Mouse (Mus musculus) limb, embryonic 12.5 days (tissue): ENCODE data around the gene Zfyve26. TPM values are rescaled to one million over a fixed set of nuclear protein-coding genes. Genes with fewer than 3 reads are reported as not detected.

Source experiments
- ATAC-seq: fragments of 200-750 bp; cut with Nextera tagmentation; 2 replicates; pipeline ENCODE4 v1.8.0; 2017; ENCODE audit warnings: low read depth, moderate TSS enrichment; ENCODE audit not compliant: insufficient number of reproducible peaks, insufficient read depth, low FRiP score, low TSS enrichment
- H3K27ac ChIP-seq: fragments of 300-500 bp; sonication (generic); 2 replicates; pipeline ENCODE4 v1.5.1; 2016; ENCODE audit warnings: mild to moderate bottlenecking, moderate library complexity
- H3K27me3 ChIP-seq: fragments of 300-500 bp; sonication (generic); 2 replicates; pipeline ENCODE4 v1.6.1; 2016; ENCODE audit warnings: mild to moderate bottlenecking, moderate library complexity
- H3K36me3 ChIP-seq: fragments of 300-500 bp; sonication (generic); 2 replicates; pipeline ENCODE4 v1.6.1; 2016; ENCODE audit warnings: mild to moderate bottlenecking, moderate library complexity
- H3K4me1 ChIP-seq: fragments of 300-500 bp; sonication (generic); replicated peaks from 2 replicates; pipeline ENCODE4 v1.6.1; 2016
- H3K4me2 ChIP-seq: fragments of 300-500 bp; sonication (generic); 2 replicates; pipeline ENCODE4 v1.6.1; 2016; ENCODE audit warnings: mild to moderate bottlenecking, moderate library complexity
- H3K4me3 ChIP-seq: fragments of 300-500 bp; sonication (generic); replicated peaks from 2 replicates; pipeline ENCODE4 v1.5.1; 2016; ENCODE audit warnings: mild to moderate bottlenecking
- H3K9ac ChIP-seq: fragments of 300-500 bp; sonication (generic); replicated peaks from 2 replicates; pipeline ENCODE4 v1.6.1; 2016; ENCODE audit warnings: mild to moderate bottlenecking, moderate library complexity
- H3K9me3 ChIP-seq: fragments of 300-500 bp; sonication (generic); 2 replicates; pipeline ENCODE4 v1.6.1; 2016; ENCODE audit warnings: mild to moderate bottlenecking, moderate library complexity
- WGBS: fragments of 180-500 bp; shearing (Covaris S2); methylation state at CpG from one replicate; pipeline ENCODE4 v1.1.7; 2016; 5-methylcytosine and 5-hydroxymethylcytosine counted together
- polyA plus RNA-seq: library from polyadenylated mRNA; unstranded; fragments of >200 nt; fragmentation: Nextera tagmentation; extraction: Ambion mirVana; gene quantifications from 2 replicates; pipeline ENCODE4 v1.2.1, GENCODE M21; 2016

The Zfyve26 gene
- polyA plus RNA-seq, 1 experiment from 2014 or later, result 17.8 TPM

- no peak for ATAC-seq
- Histone ChIP-seq H3K9me3 (no peaks in the 10 kb centered on the region), H3K4me3 (no peak overlapping the region), H3K9ac (no peak overlapping the region), H3K4me1 (no peaks in the 10 kb centered on the region), H3K27me3 (no peaks in the 10 kb centered on the region), H3K36me3 (peaks cover 86% of the 10 kb centered on the region), H3K27ac (no peak overlapping the region), H3K4me2 (no peak overlapping the region)
- WGBS, result 61% methylated on average over 5 of the region's 5 CpGs
These were observed 35.1 kb downstream of the Zfyve26 start for GRCm38 (mm10) chr12:79261035-79261434.

DNA sequence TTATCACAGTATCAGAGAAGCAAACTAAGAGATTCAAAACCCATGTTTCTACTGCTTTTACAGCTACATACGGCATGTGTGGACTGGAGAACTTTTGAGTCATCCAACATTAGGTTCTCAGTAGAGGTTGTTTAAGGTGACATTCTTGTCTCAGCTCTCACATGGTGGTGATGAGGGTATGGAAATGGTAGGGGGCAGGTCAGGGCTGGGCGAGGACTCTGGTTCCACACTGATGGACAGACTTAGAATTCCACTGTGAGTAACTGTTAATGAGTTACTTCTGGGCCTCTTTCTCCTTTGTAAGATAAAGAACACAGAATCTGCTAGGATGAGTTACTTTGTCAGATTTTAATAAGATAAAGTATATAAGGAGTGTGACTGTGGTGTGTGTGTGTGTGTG lies 36.0 kb downstream of the Zfyve26 start:
- no peaks in the 10 kb centered on the region for H3K27me3 ChIP-seq
- H3K9me3 ChIP-seq, result no peaks in the 10 kb centered on the region
- 93% methylated on average over 2 of the region's 2 CpGs for WGBS
- peaks cover 83% of the 10 kb centered on the region for H3K36me3 ChIP-seq
- H3K4me1 ChIP-seq, result no peaks in the 10 kb centered on the region
- no peak overlapping the region for H3K27ac ChIP-seq
- H3K9ac ChIP-seq, result no peak overlapping the region
- no peak for ATAC-seq
- no peak overlapping the region for H3K4me2 ChIP-seq
- no peak overlapping the region for H3K4me3 ChIP-seq

DNA sequence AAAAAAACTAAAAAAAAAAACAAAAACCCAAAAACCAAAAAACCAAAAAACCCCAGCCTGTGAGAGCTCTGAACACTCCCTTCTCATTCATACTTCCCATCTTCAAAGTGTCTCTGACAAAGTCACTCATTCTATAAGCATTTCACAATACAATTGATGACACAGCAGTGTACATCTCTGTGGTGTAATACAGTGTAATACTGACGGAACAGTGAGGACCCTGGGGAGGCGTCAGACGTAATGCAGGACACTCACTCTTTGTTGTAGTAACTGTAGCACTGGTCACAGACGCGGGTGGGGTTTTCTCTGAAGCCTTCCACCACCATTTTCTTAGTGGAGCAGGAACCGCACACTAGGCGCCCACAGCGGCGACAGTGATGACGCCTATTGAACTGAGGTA lies 41.1 kb downstream of the Zfyve26 start:
- WGBS, result 94% methylated on average over 10 of the region's 10 CpGs
- no peak for ATAC-seq
- Histone ChIP-seq H3K4me1 (no peaks in the 10 kb centered on the region), H3K9me3 (no peaks in the 10 kb centered on the region), H3K27ac (no peak overlapping the region), H3K4me3 (no peak overlapping the region), H3K9ac (no peak overlapping the region), H3K4me2 (no peak overlapping the region), H3K36me3 (peaks cover 88% of the 10 kb centered on the region), H3K27me3 (no peaks in the 10 kb centered on the region)

DNA sequence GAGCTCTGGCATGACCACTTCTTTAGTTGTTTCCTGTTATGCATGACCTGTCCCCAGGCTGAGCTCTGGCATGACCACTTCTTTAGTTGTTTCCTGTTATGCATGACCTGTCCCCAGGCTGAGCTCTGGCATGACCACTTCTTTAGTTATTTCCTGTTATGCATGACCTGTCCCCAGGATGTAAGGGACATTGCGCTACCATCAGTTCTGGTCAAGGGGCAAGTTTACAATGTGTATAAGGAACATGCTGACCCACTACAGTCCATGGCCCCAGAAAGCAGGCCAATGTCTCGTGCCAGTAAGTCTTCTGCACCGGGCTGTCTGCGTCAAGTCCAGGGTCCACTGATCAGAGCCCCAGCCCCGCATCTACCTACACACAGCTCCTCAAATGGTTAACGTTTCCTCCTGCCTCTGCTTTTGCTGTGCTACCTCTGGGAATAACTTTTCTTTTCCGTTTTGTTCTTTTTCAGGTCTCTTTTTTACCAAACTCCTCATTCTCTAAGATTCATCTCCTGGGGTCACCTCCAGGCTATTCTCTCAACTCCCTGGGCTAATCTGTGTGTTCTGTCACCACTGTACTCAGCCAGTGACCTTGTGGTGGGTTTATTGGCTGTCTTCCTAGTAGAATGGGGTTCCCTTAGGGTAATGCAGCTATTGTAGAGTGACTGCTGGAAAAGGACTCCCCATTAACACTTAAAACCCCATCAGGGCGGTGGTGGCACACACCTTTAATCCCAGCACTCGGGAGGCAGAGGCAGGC lies 42.6 kb downstream of the Zfyve26 start:
- Histone ChIP-seq H3K9me3 (no peaks in the 10 kb centered on the region), H3K27ac (no peak overlapping the region), H3K4me3 (no peak overlapping the region), H3K27me3 (no peaks in the 10 kb centered on the region), H3K4me1 (no peaks in the 10 kb centered on the region), H3K9ac (no peak overlapping the region), H3K36me3 (peaks cover 91% of the 10 kb centered on the region), H3K4me2 (no peak overlapping the region)
- no peak for ATAC-seq
- WGBS, result 87% methylated on average over 9 of the region's 9 CpGs

DNA sequence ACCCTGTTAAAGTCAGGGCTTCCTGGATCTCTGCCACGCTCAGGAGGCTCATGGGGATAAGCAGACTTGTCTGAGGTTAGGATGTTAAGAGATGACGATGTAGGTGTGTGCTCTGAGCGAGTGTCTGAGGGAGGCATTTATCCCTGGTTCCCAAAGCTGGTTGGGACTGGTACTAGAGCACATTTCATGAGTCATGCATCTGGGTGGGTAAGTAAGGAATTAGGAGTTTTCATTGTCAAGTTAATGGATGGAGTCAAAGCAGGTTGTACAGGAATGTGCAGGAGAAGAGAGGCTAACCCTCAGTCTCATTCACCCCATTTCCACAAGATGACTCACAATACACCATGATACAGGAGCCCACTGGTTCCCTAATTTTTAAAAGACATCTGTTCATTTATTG lies 48.0 kb downstream of the Zfyve26 start:
- Histone ChIP-seq H3K9ac (no peak overlapping the region), H3K9me3 (no peaks in the 10 kb centered on the region), H3K27me3 (no peaks in the 10 kb centered on the region), H3K36me3 (peaks cover 96% of the 10 kb centered on the region), H3K4me2 (no peak overlapping the region), H3K27ac (no peak overlapping the region), H3K4me1 (no peaks in the 10 kb centered on the region), H3K4me3 (no peak overlapping the region)
- no peak for ATAC-seq
- WGBS, result 90% methylated on average over 3 of the region's 3 CpGs

DNA sequence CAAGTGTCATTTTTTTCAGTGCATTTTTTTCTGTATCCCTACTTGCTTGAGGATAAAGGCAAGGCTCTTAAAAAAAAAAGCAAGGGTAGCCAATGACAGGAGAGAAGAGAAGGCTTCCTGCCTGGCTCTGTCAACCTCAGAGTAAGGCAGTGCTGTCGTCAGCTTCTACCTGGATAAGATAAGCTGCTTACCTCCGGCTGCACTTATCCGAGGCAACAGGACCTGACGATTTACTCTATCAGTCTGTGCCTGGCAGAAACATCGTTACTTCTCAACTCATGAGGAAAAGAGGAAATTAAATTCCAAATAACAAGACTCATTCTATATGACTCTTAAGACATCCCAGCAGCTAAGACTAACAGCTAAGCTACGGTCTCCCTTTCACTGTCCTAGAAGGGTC lies 53.2 kb downstream of the Zfyve26 start:
- Histone ChIP-seq H3K4me3 (no peak overlapping the region), H3K27ac (no peak overlapping the region), H3K4me1 (no peaks in the 10 kb centered on the region), H3K9me3 (no peaks in the 10 kb centered on the region), H3K9ac (no peak overlapping the region), H3K27me3 (no peaks in the 10 kb centered on the region), H3K36me3 (peaks cover 98% of the 10 kb centered on the region), H3K4me2 (no peak overlapping the region)
- WGBS, result 94% methylated on average over 6 of the region's 6 CpGs
- ATAC-seq, result no peak

DNA sequence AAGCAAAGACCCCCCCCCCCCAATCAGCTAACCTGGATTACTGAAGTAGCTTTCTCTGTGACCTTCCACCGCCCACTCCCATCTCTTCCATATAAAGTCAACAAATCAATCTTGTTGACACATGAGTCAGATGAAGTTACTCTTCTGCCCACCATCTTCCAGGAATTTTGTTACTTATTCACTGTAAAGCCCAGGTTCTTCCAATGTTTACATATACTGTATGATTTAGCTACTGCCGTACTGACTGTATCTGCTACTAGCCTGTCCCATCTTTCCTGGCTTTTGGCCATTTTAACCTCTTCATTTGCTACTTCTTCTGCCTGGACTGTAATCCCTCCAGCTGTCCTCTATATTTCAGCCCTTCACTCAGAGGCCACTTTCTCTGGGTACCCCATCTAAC lies 54.1 kb downstream of the Zfyve26 start:
- Histone ChIP-seq H3K4me2 (no peak overlapping the region), H3K4me3 (no peak overlapping the region), H3K36me3 (peaks cover 98% of the 10 kb centered on the region), H3K9ac (no peak overlapping the region), H3K4me1 (no peaks in the 10 kb centered on the region), H3K9me3 (no peaks in the 10 kb centered on the region), H3K27ac (no peak overlapping the region), H3K27me3 (no peaks in the 10 kb centered on the region)
- ATAC-seq, result no peak
- 92% methylated on average over 2 of the region's 2 CpGs for WGBS

- no peak overlapping the region for H3K27ac ChIP-seq
- 88% methylated on average over 11 of the region's 11 CpGs for WGBS
- H3K9ac ChIP-seq, result no peak overlapping the region
- H3K9me3 ChIP-seq, result no peaks in the 10 kb centered on the region
- H3K4me2 ChIP-seq, result no peak overlapping the region
- H3K36me3 ChIP-seq, result peaks cover 77% of the 10 kb centered on the region
- H3K27me3 ChIP-seq, result no peaks in the 10 kb centered on the region
- no peak for ATAC-seq
- no peak overlapping the region for H3K4me3 ChIP-seq
- no peaks in the 10 kb centered on the region for H3K4me1 ChIP-seq
These were observed 60.5 kb downstream of the Zfyve26 start for GRCm38 (mm10) chr12:79235485-79236080.

- H3K9me3 ChIP-seq, result no peaks in the 10 kb centered on the region
- no peak overlapping the region for H3K4me3 ChIP-seq
- no peaks in the 10 kb centered on the region for H3K36me3 ChIP-seq
- no peaks in the 10 kb centered on the region for H3K27me3 ChIP-seq
- ATAC-seq, result no peak
- WGBS, result 40% methylated on average over 5 of the region's 5 CpGs
- no peak overlapping the region for H3K9ac ChIP-seq
- H3K27ac ChIP-seq, result no peak overlapping the region
- H3K4me2 ChIP-seq, result no peak overlapping the region
- H3K4me1 ChIP-seq, result no peaks in the 10 kb centered on the region
These were observed 78.6 kb downstream of the Zfyve26 start for GRCm38 (mm10) chr12:79217511-79217910.

DNA sequence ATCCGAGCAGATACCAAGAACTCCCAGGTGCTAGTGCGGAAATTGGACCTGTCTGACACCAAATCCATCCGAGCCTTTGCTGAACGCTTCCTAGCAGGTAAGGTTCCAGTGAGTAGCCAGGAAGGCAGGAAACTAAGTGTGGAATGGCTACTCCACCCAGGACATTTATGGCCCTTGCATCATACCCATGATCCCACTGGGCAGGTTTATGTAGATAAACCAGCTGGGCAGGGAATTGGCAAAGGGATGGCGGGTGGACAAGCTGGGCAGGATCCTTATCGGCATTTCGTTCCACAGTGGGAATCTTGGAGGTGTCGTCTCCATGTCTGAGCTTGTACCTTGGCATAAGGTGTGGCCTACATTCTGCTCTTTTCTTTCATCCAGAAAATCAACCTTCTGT lies 84.7 kb downstream of the Zfyve26 start:
- no peaks in the 10 kb centered on the region for H3K36me3 ChIP-seq
- no peak for ATAC-seq
- WGBS, result 84% methylated on average over 8 of the region's 8 CpGs
- no peak overlapping the region for H3K27ac ChIP-seq
- H3K9ac ChIP-seq, result no peak overlapping the region
- no peak overlapping the region for H3K4me2 ChIP-seq
- no peaks in the 10 kb centered on the region for H3K27me3 ChIP-seq
- H3K4me3 ChIP-seq, result no peak overlapping the region
- peaks cover 6% of the 10 kb centered on the region; the same call in 1 of the 2 replicates for H3K4me1 ChIP-seq
- H3K9me3 ChIP-seq, result no peaks in the 10 kb centered on the region

DNA sequence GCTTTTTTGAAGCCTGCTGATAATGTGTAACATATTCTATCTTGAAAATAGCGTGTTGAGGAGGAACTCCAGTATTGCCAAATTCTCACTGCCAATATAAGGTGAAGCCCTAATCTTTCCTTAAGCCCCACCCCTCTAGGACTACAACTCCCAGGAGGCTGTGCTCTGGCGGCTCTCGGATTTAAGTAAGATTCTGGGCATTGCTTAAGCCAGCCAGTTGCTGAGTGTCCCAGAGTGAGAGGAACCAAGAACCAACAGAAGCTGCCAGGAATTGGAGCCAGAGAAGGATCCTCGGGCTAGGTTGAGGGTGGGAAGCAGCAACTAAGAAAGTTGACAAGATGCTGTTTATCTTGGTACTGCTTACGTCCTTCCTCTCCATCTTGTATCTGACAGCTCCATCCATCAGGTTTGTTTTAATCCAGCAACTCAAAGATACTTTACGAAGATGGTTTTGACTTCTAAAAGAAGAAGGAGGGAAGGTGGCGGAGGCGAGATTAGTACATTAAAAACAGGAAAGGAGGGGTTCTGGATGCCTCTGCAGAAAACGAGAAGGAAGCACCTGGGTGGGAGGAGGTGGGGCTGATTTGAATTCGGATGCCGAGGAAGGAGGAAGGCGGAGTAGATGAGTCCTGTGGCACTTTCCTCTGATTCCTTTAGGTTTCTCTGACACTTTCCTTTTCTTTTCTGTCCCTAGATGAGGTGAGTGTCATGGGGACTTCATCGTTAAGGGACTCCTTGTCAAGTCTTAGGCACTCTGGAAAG lies 87.2 kb downstream of the Zfyve26 start, which contains the start of gene Rdh12:
TSS of gene Rdh12 (plus strand) at position 212 of the 762 bp plus-strand sequence.
- Histone ChIP-seq H3K9ac (peak within 1 kb of the TSS; percentile 51), H3K4me2 (peak within 1 kb of the TSS; percentile 66), H3K27me3 (no peaks in the 10 kb centered on the region), H3K4me1 (peaks cover 6% of the 10 kb centered on the region; the same call in 1 of the 2 replicates), H3K9me3 (no peaks in the 10 kb centered on the region), H3K27ac (no peak within 1 kb of the TSS), H3K4me3 (peak within 1 kb of the TSS; percentile 42), H3K36me3 (no peaks in the 10 kb centered on the region)
- peak; percentile 66; the same call in 1 of the 2 replicates for ATAC-seq
- WGBS, result 2% methylated on average over 13 of the region's 13 CpGs
